Mouse (Mus musculus) testis, adult 2 months (tissue): ENCODE measurements around the gene Bcl7a.

Source experiments
- CTCF ChIP-seq: fragments of 200-500 bp; IDR thresholded peaks from 2 replicates; pipeline ENCODE4 v1.5.1; 2012; ENCODE audit warnings: low read depth, mild to moderate bottlenecking, inconsistent platforms, low read length, moderate library complexity; ENCODE audit not compliant: control insufficient read depth, insufficient read depth, insufficient replicate concordance
- POLR2A ChIP-seq: fragments of 200-500 bp; IDR thresholded peaks from 2 replicates; pipeline ENCODE4 v1.6.1; 2012; ENCODE audit warnings: low read depth, mild to moderate bottlenecking, inconsistent platforms, low read length, moderate library complexity; ENCODE audit not compliant: control insufficient read depth

DNA sequence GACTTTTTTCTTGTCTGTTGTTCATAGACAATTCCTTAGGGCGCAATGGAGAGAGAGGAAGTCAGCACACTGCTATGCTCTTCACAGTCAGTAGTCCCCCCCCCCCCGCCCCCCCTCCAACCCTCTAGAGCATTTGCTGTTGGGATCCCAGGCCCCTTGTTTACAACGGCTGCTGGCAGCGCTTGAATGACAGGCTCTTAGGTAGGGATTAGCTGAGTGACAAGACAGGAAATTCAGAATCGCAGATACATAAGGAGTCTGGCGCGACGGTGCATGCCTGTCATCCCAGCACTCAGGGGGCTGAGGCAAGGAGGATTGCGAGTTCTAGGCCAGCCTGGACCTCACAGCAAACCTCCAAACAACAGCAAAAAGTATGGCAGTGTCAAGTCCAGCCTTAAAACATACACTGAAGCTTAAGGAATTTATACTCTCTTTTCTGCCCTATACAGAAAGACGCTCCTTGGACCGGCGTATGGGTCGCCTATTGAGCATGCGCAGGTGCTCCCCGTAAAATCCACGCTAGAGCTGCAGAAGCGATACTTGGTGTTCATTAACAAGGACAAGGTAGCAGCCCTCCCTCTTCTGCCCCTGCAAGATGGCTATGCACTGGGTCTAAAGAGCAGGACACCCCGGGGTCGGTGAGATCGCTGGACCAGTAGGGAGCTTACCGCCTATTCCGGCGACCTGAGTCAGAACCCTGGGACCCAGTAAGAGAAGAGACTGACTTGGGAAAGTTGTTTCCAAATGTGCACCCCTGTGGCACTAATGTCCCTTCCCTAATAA is 46.5 kb upstream of the Bcl7a start:
- no peak for TF ChIP-seq CTCF
- TF ChIP-seq POLR2A: no peak
